Mouse (Mus musculus): Measurements from ENCODE around the gene Pard3b.

Pard3b gene

DNA sequence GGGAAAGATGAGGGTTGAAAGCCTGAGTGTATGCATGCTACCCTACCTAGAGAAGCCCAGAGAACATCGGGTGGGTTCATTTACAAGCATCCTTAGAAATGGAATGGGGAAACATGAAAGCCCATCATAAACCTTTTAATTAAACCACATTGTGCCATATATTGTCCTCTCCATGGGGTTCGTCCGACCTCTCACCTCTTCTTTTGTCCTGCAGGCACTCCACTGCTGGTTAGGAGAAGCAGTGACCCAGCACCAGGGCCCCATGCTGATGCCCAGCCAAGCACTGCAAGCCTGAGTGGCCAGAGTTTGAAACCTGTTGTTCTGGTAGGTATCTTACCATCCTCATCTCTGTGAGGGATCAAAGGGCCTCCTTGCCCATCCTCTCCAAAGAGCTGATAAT lies 437.5 kb downstream of the Pard3b start:
- DNase-seq (ENCODE audit: low read depth, low spot score), result no peak

DNA sequence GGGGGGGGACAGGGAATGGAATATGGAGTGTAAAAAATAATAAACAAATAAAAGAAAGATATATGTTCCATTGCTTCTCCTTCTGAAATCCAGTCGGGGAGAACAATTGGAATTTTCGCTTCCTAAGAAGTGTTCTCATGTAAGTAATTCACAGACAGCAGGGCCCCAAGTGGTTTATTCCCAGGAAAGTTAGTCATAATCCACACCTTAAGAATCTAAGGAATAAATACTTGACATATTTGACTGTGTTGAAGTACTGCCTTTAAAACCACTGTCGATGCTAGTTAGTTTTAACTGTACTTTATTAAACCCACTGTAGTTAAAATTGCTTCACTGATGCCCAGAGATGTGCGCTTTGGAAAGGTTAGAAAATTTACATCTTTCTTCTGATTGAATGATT lies 442.5 kb downstream of the Pard3b start:
- no peak for DNase-seq (ENCODE audit: low read depth, low spot score)

DNA sequence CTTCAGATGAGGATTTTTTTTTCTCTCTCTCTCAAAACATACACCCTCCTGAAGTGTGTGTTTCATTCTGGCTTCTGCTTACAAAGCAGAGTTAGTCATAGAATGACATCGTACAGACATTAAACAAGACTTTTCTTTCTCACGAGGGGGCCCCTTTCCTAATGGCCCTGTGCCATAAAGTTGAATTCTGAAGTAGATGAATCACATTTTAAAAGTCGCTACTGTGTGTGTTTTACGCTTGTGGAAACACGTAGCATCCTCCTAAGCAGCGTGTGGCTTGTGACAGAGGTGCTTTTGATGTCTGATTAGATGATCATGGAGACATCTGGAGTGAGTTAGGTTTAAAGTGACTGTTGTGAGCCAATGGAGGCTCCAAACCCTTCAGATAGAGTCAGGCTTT lies 447.4 kb downstream of the Pard3b start:
- no peak for DNase-seq (ENCODE audit: low read depth, low spot score)

DNA sequence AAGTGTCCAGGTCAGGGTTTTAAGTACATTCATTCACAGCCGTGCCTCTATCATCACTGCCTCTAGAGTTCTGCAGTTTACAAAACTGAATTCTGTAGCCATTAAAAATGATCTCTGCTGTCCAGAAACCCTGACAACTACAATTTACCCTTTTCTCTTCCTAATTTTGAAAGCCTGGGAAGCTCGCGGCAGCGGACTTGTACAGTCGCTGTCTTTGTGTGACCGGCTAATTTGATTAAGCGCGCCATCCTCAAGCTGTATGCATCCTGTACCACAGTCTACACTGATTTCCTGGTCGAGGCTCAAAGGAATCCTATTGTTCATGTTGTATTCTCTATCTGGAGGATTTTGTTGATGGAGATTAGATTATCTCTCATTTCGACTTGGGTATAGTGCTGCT lies 448.8 kb downstream of the Pard3b start:
- DNase-seq (ENCODE audit: low read depth, low spot score), result no peak

DNA sequence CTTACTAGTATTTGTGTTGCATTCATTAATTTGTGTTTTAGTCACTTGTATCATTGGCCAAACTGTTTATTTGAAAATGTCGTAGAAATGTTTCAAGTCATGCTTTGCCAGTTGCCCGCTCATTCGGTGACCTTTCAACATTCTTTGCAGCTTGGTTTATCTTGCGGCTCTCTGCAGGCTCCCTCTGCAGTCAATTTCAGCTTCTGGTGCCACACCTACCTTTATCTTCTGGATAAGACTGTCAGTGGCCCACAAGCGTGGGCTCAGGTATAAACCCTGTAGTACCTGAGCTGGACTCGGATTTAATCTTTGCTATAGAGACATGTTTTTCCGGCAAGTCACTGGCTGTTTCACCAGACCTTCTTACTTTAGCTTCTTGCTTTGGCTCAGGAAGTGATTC lies 456.3 kb downstream of the Pard3b start:
- no peak for DNase-seq (ENCODE audit: low read depth, low spot score)

DNA sequence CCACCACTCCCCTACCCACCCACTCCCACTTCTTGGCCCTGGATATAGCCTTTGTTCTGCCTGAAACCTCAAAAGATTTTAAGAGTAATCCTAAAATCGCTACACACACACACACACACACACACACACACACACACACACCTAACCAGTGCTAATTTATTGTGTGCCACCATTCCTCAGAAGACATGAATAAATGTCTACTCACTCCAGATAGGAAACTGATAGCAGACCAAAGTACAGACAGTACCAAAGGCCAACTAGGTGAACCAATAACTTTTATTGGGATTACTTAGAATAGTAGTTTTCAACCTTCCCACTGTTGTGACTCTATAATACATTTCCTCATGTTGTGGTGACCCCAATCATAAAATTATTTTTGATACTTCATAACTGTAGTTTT lies 483.8 kb downstream of the Pard3b start:
- no peak for DNase-seq (ENCODE audit: low read depth, low spot score)

DNA sequence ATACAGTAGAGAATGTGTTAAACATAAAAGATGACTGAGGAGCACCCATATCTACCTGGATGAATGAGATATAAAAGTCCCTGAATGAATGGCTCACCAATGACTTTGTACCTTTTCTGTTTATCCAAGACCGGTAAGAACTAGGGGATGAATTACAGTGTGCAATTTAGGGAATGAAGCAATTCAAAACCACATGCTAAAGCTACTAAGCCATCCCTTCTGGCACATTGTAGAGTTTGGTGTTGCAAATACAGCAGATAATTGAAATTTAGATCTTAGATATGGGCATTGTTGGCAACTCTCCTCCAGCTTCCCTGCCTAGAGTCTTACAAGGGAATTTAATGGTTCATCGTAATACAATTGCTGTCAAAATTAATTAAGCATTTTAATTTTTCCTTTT lies 490.6 kb downstream of the Pard3b start:
- DNase-seq (ENCODE audit: low read depth, low spot score), result no peak

DNA sequence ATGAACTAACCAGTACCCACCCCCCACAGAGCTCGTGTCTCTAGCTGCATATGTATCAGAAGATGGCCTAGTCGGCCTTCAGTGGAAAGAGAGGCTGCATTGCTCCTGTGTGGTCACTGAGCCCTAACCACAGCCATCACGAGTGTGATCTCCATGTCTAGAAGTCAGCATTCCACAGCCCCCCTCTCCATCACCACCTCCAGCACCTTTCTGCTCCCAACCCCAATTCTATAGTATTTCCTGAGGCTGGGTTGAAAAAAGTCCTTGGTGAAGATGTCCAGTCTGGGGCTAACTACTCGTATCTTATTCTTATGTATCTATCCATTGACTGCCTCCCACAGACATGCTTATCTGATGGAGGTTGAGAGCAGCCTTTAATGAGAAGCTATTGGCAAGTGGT lies 509.5 kb downstream of the Pard3b start:
- DNase-seq (ENCODE audit: low read depth, low spot score), result no peak

DNA sequence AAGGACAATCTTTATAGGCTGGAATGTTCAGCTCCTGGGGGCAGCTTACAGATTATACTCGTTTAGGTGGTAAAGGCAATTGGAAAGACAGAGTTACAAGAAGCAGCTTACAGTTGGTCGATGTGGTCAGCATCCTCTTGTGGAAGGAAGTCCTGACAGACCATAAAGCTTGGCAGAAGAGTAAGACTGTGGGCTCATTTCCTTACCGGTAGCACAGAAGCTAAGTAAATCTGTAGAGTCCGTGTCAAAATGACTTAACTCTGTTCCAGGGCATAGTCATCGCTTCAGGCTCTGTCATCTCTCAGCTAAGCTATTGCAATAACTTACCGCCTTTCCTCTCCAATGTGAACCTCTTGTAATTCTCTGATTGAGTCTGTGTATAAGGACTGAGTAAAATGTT lies 510.2 kb downstream of the Pard3b start:
- no peak for DNase-seq (ENCODE audit: low read depth, low spot score)

DNA sequence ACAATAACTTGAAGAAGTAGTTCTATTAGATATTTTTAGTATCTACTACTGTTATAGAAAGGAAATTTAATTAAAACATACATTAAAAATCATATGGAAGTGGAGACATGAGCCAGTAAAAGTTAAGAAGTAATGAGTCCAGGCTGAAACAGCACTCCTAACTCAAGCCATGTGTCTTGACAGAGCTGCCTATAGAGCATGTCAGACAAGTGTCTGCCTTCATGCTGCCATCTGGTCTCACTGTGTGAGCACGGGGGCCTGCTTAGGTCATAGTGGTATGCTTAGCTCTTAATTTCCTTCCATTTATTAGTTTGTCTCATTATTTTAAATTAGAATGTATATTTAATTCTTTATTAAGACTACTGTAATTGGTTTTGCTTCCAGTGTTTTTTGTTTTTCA lies 517.3 kb downstream of the Pard3b start:
- no peak for DNase-seq (ENCODE audit: low read depth, low spot score)

DNA sequence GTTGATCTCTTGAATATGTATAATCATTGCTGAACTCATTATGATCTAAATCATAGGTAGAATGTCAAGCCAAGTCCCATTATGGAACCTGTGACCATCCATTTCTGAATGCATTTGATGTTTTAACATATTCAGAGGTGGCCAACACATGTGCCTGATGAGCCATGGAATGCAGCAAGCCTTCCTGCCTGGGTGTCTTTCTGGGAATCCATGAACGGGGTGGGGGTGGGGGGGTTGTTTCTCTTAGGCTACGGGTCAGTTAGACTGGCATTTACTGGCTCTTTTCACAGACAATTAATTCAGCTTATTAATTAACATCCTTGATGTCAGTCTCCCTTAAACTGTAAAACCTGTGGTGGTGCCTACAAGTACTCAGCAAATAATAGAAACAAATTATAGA lies 521.0 kb downstream of the Pard3b start:
- DNase-seq (ENCODE audit: low read depth, low spot score), result no peak

DNA sequence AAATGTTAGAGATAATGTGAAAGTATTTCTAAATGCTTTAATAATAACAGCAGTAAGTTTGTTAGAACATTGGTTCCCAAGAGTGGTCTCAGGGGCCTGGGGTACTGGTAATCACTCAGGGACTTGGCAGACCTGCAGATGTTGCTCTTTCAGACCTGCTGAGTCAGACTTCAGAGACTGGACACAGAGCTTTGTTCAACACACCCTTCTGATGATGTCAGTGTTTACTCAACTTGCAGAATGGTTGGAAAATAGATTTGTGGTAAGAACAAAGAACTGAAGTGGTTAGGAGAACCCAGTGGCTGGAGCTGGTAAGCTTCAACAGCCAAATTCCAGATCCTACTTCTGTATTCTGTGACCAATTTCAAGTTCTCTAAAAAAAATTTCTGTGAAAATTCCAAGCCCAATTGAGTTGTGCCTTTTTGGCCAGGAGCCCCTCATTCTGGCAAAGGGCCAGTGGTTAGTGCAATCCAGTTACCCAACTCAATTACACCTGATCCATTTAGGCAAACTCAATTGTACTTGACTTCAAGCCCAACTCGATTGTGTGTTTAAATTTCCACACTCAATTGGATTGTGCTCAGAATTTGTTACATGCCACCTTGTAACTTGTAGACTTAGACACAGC lies 536.5 kb downstream of the Pard3b start:
- no peak for DNase-seq (ENCODE audit: low read depth, low spot score)

DNA sequence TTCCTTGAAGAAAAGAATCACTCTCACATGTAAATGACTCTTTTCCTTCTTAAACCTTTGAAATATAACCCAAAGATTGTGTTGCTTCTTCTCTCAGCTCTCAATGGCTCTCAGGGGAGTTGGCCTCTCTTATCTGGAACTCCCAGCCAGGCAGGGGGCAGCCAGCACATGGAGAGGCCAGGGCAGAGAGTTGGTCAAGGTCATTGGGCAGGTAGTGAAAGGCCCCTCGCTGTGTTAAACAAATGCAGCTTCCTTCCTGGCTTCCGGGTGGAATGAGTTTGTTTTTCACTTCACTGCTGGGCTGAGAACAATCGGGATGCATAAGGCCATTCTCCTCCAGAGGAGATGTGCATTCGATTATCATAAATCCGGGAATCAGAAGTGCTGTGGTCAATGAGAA lies 543.0 kb downstream of the Pard3b start:
- no peak for DNase-seq (ENCODE audit: low read depth, low spot score)

DNA sequence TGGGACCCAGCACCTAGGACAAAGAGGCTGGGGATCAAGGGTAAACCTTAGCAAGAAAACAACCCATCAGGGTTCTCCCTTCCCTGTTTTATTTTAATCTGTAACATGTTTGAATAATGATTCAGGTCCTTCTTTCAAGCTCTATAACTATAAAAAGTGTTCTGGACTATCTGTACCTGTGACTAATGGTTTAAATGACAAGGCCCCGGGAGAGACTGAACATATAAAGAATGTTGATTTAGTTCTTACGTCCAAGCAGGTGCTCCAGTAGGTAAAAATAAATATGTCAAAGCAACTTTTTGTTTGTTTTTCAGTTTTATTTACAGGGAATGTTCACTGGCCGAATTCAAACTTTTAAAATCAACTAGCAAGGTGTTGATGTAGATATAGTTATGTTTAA lies 544.0 kb downstream of the Pard3b start:
- DNase-seq (ENCODE audit: low read depth, low spot score), result no peak

DNA sequence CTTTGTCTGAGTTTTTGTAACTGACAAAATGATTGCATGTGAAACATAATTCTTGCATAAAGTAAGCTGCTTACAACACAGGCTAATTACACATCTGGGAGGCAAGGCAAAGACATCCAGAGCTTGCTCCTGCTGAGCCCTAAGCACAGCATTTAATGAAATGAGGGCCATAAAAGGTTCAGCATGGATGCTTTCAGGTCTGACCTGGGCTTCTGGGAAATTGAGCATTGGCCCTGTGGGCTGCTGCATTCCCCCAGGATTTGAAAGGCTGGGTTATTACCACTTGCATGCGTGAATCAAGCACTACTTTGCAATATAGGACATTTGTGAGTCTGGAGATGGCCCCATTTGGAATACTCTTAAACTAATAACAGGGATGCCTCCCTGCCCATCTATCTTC lies 552.2 kb downstream of the Pard3b start:
- DNase-seq (ENCODE audit: low read depth, low spot score), result no peak

DNA sequence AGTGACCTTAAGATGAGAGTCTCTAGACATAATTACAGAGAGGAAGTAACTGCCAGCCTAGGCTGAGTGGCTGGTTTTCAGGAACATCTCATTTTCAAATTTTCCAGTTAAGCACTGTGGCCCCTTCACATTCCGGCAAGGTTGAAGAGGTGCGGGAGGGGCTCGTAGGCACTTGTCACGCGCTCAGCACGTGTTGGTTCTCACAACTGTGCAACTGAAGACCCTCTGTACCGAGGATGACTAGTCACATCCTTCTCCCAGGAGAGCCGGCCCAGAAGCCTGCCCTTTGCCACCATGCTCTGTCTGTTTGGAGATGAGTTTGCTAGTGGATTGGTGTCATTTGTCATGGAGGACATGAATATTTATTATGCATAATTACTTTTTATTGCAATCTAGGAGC lies 558.9 kb downstream of the Pard3b start:
- DNase-seq (ENCODE audit: low read depth, low spot score), result no peak

DNA sequence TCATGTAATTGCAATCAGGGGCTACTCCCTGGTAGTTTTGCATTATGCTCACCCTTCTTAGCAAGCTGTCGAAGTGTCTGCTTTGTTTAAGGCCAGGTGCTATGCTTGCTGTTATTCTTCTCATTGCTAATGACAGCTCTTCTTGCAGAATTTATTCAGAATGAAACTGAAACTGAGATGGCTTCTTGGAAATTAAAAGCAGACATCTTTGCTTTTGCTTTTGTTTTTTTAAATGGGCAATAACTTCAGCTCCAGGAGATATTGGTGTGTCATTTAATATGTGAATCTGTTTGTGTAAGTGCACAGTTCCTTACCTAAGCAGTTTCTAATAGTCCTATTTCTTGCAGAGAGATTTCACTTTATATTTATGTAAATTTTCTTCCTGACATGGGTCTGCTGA lies 562.3 kb downstream of the Pard3b start:
- no peak for DNase-seq (ENCODE audit: low read depth, low spot score)

DNA sequence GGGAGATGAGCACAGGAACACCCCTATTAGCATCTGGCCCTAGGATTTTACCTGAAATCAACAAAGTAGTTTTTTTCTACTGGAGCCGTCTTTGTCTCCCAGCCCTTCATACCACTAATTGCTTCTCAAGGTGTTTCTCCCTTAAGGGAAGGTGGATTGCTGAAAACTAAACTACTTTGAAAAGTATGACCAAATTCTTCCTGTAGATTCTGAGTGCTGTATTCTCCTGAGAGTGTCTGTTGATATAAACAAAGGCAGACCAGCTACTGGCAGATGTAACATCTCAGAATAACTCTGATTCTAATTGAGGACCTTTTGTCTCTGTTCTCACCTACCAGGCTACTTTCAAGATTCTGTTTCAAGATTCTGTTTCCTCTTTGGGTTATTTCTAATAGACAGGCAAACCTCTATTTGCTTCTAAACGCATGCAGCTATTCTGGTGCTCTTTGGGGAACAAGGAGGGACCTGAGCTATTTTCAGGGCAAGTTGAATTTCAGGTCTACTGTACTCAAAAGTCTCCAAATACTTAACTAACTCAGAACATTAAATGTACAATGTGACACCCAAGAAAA lies 563.1 kb downstream of the Pard3b start:
- no peak for DNase-seq (ENCODE audit: low read depth, low spot score)

DNA sequence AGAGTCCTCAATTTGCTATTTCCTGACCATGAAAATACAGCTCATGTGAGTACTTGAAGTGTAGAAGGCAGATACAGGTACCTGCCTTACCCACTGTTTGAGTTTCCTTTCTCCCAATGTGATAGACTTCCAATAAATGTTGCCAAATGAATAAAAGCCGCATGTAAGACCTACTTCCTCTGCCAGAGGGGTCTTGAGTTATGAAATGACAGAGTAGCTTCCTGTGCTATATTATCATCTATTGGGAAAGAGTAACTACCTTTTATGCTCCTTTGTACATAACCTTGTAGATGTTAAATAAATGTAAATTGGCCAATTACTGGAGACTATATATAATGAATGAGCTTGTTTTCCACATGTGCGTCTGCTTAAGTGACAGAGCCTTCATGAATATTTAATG lies 574.7 kb downstream of the Pard3b start:
- no peak for DNase-seq (ENCODE audit: low read depth, low spot score)

DNA sequence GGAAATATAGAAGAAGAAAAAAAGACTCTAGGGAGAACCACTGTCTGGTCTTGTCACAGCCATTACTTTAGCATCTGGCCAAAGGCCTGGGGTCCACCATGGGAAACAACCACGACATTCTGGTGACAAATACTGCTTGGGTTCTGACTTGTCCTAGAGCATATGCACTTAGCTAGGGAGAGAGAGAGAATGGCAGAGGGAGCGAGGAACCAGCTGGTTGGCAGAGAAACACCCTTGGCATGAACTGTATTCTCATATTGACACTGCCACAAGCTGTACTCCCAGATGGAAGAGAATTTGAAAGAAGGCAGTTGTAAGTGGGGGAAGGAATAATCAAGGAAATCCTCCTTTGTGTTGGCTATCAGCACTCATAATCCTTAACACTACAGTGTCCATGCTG lies 577.2 kb downstream of the Pard3b start:
- peak; percentile 80 for DNase-seq (ENCODE audit: low read depth, low spot score)

DNA sequence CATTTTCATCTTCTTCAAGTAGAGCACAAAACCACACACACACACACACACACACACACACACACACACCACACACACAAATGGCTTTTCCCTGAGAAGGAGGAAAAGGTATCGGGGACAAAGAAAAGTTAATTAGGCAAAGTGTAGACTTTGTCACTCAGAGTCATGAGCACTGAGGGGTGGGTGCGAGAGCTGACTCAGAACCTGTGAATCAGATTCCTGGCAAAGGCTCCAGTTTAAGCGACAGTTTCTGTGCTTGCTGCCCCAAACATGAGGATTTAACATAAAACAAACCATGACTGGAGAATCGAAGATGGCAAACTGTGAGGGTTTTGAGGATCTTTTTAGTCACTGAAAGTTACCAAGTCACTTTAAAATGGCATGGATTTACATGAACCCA lies 577.9 kb downstream of the Pard3b start:
- peak; percentile 75 for DNase-seq (ENCODE audit: low read depth, low spot score)

DNA sequence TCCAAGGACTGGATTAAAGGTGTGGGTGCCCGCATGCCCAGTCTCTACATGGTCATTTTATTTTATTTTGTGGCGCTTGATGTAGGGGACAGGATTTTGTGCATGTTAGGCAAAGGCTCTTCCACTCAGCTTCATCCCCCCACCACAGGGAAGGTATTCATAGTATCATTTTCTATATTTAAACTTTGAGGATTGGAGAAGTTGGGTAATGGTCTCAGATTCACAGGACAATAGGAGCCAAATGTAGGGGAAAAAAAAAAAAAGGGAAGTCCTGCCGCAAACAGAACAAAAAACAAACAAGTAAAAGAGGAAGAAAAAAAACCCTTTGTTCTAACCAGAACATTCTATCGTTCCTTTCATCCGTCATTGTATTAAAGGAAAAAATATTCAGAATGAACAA lies 590.5 kb downstream of the Pard3b start:
- DNase-seq (ENCODE audit: low read depth, low spot score), result peak; percentile 6

DNA sequence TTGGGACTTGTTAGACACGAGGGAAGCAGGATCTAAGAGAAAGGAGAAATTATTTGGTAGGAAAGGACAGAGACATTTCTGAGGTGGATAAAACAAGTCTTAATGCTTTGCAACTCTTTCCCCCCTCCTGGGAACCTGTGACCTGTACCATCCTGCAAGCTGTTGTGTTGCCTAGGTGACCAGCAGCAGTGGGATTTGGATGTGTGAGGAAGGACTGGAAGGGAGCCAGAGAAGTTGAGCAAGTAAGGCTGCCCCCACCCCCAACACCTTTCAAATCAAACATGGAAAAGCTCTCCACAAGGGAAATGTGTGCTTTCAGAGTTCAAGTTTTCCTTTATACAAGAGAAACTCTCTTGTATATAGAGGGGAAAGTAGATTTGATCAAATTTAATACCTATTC lies 595.4 kb downstream of the Pard3b start:
- peak; percentile 8 for DNase-seq (ENCODE audit: low read depth, low spot score)

DNA sequence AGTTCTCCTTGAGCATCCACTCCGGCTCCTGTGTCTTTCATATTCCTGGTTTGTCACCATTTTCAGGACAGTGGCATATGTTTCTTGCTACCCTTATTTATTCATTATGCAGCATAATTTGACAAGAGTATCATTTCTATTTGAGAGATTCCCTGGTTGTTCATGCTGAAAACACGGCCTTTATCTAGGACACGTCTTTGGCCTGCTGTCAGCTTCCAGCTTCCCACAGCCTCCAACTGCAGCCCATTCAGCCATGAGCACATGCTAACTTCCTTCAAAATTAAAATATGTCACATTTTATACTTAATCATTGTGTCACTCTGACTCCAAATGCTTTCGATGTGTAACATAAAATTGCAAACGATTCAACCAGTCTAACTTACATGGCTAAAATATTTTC lies 596.5 kb downstream of the Pard3b start:
- peak; percentile 15 for DNase-seq (ENCODE audit: low read depth, low spot score)
